Mouse (Mus musculus) thymus, adult 2 months (tissue): ENCODE data around the gene Tmem253. TPM values are rescaled to one million over a fixed set of nuclear protein-coding genes. Genes with fewer than 3 reads are reported as not detected.
A peak's percentile ranks its signal among the peaks of the same experiment; 100 is the strongest.

Source experiments
- DNase-seq: peaks from one replicate; pipeline ENCODE4 v3.0.0; 2021
- H3K27ac ChIP-seq: fragments of 200-500 bp; 2 replicates; pipeline ENCODE4 v1.5.1; 2012; ENCODE audit warnings: low read length, control low read depth; ENCODE audit not compliant: control insufficient read depth, insufficient read depth
- H3K27me3 ChIP-seq: fragments of 200-500 bp; 2 replicates; pipeline ENCODE4 v1.6.1; 2012; ENCODE audit warnings: mild to moderate bottlenecking, low read length, moderate library complexity, mixed read lengths; ENCODE audit not compliant: control insufficient read depth, insufficient read depth
- H3K36me3 ChIP-seq: fragments of 200-500 bp; 2 replicates; pipeline ENCODE4 v1.6.1; 2012; ENCODE audit warnings: mild to moderate bottlenecking, low read length, moderate library complexity; ENCODE audit not compliant: control insufficient read depth, insufficient read depth
- H3K4me1 ChIP-seq: fragments of 200-500 bp; replicated peaks from 2 replicates; pipeline ENCODE4 v1.6.1; 2012; ENCODE audit warnings: low read length; ENCODE audit not compliant: control insufficient read depth, insufficient read depth
- H3K4me3 ChIP-seq: fragments of 200-500 bp; 2 replicates; pipeline ENCODE4 v1.5.1; 2012; ENCODE audit warnings: mild to moderate bottlenecking, low read length, control low read depth, moderate library complexity; ENCODE audit not compliant: control insufficient read depth, insufficient read depth
- CTCF ChIP-seq: fragments of 200-500 bp; IDR thresholded peaks from 2 replicates; pipeline ENCODE4 v1.5.1; 2012; ENCODE audit warnings: mild to moderate bottlenecking, control low read depth, low read length, moderate library complexity, borderline replicate concordance; ENCODE audit not compliant: control insufficient read depth, poor library complexity, insufficient read depth; ENCODE audit errors: extremely low read depth
- POLR2A ChIP-seq: fragments of 200-500 bp; IDR thresholded peaks from 2 replicates; pipeline ENCODE4 v1.6.1; 2012; ENCODE audit warnings: mild to moderate bottlenecking, low read length, control low read depth, moderate library complexity; ENCODE audit not compliant: control insufficient read depth, poor library complexity, insufficient read depth; ENCODE audit errors: extremely low read depth
- WGBS: fragments of 180-500 bp; shearing (Covaris S2); methylation state at CpG from one replicate; pipeline ENCODE4 v1.1.7; 2018; 5-methylcytosine and 5-hydroxymethylcytosine counted together
- polyA plus RNA-seq: library from polyadenylated mRNA; depleted of rRNA; stranded (reverse); fragments of >200 nt; gene quantifications from 2 replicates; pipeline ENCODE4 v1.2.3, GENCODE M21; 2012

The Tmem253 gene
- polyA plus RNA-seq, 1 experiment: 2.9 TPM

- H3K4me3 ChIP-seq: no peak overlapping the region
- no peaks in the 10 kb centered on the region for H3K4me1 ChIP-seq
- DNase-seq: no peak
- WGBS: 91% methylated on average over 13 of the region's 13 CpGs
- no peak overlapping the region for H3K27ac ChIP-seq
- H3K27me3 ChIP-seq: no peaks in the 10 kb centered on the region
- no peak for TF ChIP-seq POLR2A
- no peak for TF ChIP-seq CTCF
- H3K36me3 ChIP-seq: no peaks in the 10 kb centered on the region
Measured at GRCm38 (mm10) chr14:51996231-51996841, 19.1 kb upstream of the Tmem253 start.

DNA sequence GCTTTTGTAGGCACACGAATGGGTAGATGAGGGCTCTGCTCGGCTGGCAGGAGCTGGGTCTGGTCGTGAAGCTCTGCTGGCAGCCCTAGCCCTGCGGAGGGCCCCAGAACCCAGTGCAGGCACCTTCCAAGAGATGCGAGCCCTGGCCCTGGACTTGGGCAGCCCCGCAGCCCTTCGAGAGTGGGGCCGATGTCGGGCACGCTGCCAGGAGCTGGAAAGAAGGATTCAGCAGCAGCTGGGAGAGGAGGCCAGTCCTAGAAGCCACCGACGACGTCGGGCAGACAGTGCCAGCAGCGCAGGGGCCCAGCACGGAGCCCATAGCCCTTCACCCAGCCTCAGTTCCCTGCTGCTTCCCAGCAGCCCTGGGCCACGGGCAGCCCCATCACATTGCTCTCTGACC, 18.6 kb upstream of the Tmem253 start:
- 97% methylated on average over 17 of the region's 17 CpGs for WGBS
- H3K4me1 ChIP-seq: no peaks in the 10 kb centered on the region
- TF ChIP-seq POLR2A (no peak), CTCF (no peak)
- no peaks in the 10 kb centered on the region for H3K27me3 ChIP-seq
- H3K36me3 ChIP-seq: no peaks in the 10 kb centered on the region
- H3K27ac ChIP-seq: no peak overlapping the region
- no peak for DNase-seq
- H3K4me3 ChIP-seq: no peak overlapping the region

GRCm38 (mm10) chr14:51997483-51997882, 18.0 kb upstream of the Tmem253 start:
- Histone ChIP-seq H3K27me3 (no peaks in the 10 kb centered on the region), H3K4me3 (no peak overlapping the region), H3K27ac (no peak overlapping the region), H3K36me3 (no peaks in the 10 kb centered on the region), H3K4me1 (no peaks in the 10 kb centered on the region)
- WGBS: 98% methylated on average over 14 of the region's 14 CpGs
- no peak for TF ChIP-seq CTCF
- no peak for TF ChIP-seq POLR2A
- no peak for DNase-seq

GRCm38 (mm10) chr14:52003981-52004495, 11.4 kb upstream of the Tmem253 start:
- Histone ChIP-seq H3K27ac (no peak overlapping the region), H3K4me3 (no peak overlapping the region), H3K27me3 (no peaks in the 10 kb centered on the region), H3K36me3 (peaks cover 12% of the 10 kb centered on the region), H3K4me1 (peaks cover 41% of the 10 kb centered on the region)
- 55% methylated on average over 16 of the region's 16 CpGs for WGBS
- peak; percentile 41 for DNase-seq
- TF ChIP-seq CTCF: no peak
- no peak for TF ChIP-seq POLR2A

DNA sequence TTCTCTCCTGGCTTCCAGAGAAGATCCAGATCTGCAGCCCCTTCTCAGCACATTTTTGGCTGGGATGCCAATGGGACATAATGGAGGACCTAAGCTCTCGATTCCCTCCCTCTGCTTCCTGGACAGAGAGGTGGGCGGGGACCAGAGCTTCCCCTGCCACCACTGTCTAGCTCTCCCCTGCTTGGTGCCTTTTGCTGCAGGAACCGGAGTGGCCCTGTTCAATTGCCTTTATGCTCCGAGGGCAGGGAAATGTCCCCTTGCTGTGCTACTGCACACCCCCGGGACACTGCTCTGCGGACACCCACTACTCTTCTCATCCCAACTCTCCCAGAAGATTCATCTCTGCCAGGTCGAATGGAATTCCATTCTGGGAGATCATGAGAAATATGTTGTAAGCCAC, 10.3 kb upstream of the Tmem253 start:
- H3K27me3 ChIP-seq: no peaks in the 10 kb centered on the region
- peaks cover 52% of the 10 kb centered on the region for H3K4me1 ChIP-seq
- peaks cover 12% of the 10 kb centered on the region for H3K36me3 ChIP-seq
- no peak overlapping the region for H3K27ac ChIP-seq
- WGBS: 93% methylated on average over 7 of the region's 7 CpGs
- no peak for DNase-seq
- H3K4me3 ChIP-seq: no peak overlapping the region
- TF ChIP-seq CTCF (no peak), POLR2A (no peak)

DNA sequence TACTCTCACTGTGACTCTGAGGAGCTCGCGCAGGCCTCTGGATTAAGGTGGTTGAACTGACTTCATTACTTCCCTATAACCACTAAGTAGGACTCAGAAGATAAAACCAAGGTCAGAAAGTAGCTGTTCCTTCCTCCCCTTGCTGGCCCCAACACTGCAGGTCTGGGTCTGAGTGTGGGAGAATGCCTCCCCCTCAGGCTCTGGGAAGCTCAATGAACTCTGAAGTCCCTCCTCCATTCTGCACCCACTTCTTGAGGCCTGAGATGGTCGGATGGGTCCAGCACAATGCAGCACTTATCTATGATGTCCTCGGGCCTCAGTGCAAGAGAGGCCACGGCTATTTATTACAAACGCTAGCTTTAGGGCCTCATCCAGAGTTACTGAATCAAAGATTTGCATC, 9.8 kb upstream of the Tmem253 start:
- H3K27ac ChIP-seq: no peak overlapping the region
- no peak overlapping the region for H3K4me3 ChIP-seq
- H3K36me3 ChIP-seq: peaks cover 12% of the 10 kb centered on the region
- peaks cover 57% of the 10 kb centered on the region for H3K4me1 ChIP-seq
- TF ChIP-seq POLR2A: no peak
- no peak for TF ChIP-seq CTCF
- H3K27me3 ChIP-seq: no peaks in the 10 kb centered on the region
- WGBS: 96% methylated on average over 6 of the region's 6 CpGs
- DNase-seq: no peak

DNA sequence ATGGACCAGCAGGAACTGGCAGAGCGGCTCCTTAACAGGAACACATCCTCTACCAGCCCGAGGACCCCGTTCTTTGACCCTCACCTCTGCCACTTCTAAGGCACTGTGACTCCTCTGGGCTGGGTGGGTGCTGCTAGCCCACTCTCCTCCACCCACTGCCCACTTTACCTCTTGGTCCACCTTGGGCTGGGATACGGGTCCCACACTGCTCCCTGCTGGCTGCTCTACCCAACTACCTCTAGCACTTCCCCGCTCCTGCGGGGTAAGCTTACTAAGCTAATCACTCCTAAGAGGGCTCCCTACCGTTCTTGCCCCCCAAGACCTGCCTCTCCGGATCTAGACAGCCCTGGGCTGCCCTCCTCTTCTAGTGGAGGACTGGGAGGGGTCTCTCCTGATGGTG, 9.2 kb upstream of the Tmem253 start:
- peaks cover 12% of the 10 kb centered on the region for H3K36me3 ChIP-seq
- TF ChIP-seq CTCF: peak; percentile 31; the same call in 1 of the 2 replicates
- TF ChIP-seq POLR2A: no peak
- WGBS: 96% methylated on average over 8 of the region's 8 CpGs
- peaks cover 59% of the 10 kb centered on the region for H3K4me1 ChIP-seq
- H3K27me3 ChIP-seq: no peaks in the 10 kb centered on the region
- H3K27ac ChIP-seq: no peak overlapping the region
- no peak overlapping the region for H3K4me3 ChIP-seq
- peak; percentile 40 for DNase-seq
